Comparison of ENCODE assay signal across 8 mouse cellular contexts in genomic region chr6:133904501-133904900, GRCm38 (mm10). TPM values are rescaled to one million over a fixed set of nuclear protein-coding genes. Genes with fewer than 3 reads are reported as not detected.
DNase-seq lines count a peak whose midpoint lies in the region; ATAC-seq and TF ChIP-seq lines count a peak whose summit lies in the region.
"Had no signal": no experiment of that assay in that cellular context is flagged by ENCODE, and none has a peak within 500 bp of the region (broad histone marks: within the 10 kb centered on the region; RNA-seq: fewer than 3 reads in every experiment).

No protein-coding gene starts in this region.

- no peak for ATAC-seq in kidney, embryonic 15.5 days (replicated peaks; ENCODE audit: low FRiP score)
- ATAC-seq in embryonic facial prominence, embryonic 14.5 days (ENCODE audit: low read depth) = no peak

- no peaks in the 10 kb centered on the region for H3K4me1 ChIP-seq in kidney, embryonic 15.5 days
- no peaks in the 10 kb centered on the region for H3K4me1 ChIP-seq in E14TG2a.4 (replicated peaks; ENCODE audit: low read depth, low read length)
- no peaks in the 10 kb centered on the region for H3K4me1 ChIP-seq in embryonic facial prominence, embryonic 14.5 days (ENCODE audit: control insufficient read depth, insufficient read depth, low read length)
- H3K4me1 ChIP-seq: heart, embryonic 13.5 days had no signal

- no peak overlapping the region for H3K9ac ChIP-seq in kidney, embryonic 15.5 days
- no peak overlapping the region for H3K9ac ChIP-seq in embryonic facial prominence, embryonic 14.5 days (ENCODE audit: low read depth, low read length)
- H3K9ac ChIP-seq: heart, embryonic 13.5 days had no signal

- H3K27ac ChIP-seq in kidney, embryonic 15.5 days = no peak overlapping the region
- H3K27ac ChIP-seq in embryonic facial prominence, embryonic 14.5 days (replicated peaks; ENCODE audit: low read depth, low read length) = no peak overlapping the region
- H3K27ac ChIP-seq: heart, embryonic 13.5 days had no signal

- H3K4me3 ChIP-seq in kidney, embryonic 15.5 days (replicated peaks) = no peak overlapping the region
- H3K4me3 ChIP-seq in E14TG2a.4 (replicated peaks; ENCODE audit: low read length) = no peak overlapping the region
- H3K4me3 ChIP-seq in embryonic facial prominence, embryonic 14.5 days (ENCODE audit: low read depth, low read length) = no peak overlapping the region
- H3K4me3 ChIP-seq: heart, embryonic 13.5 days had no signal

- H3K4me2 ChIP-seq in kidney, embryonic 15.5 days = no peak overlapping the region
- H3K4me2 ChIP-seq in embryonic facial prominence, embryonic 14.5 days (ENCODE audit: low read depth, low read length) = no peak overlapping the region
- H3K4me2 ChIP-seq: heart, embryonic 13.5 days had no signal

- WGBS in kidney, embryonic 15.5 days = 27% methylated on average over 5 of the region's 5 CpGs
- WGBS in embryonic facial prominence, embryonic 14.5 days = 32% methylated on average over 5 of the region's 5 CpGs

- H3K9me3 ChIP-seq in kidney, embryonic 15.5 days (replicated peaks) = no peaks in the 10 kb centered on the region
- no peaks in the 10 kb centered on the region for H3K9me3 ChIP-seq in E14TG2a.4 (ENCODE audit: low read length)
- H3K9me3 ChIP-seq in embryonic facial prominence, embryonic 14.5 days (ENCODE audit: control insufficient read depth, low read length) = no peaks in the 10 kb centered on the region
- H3K9me3 ChIP-seq: heart, embryonic 13.5 days had no signal

- TF ChIP-seq CTCF in E14TG2a.4 (conservative IDR thresholded peaks at IDR 0.05; ENCODE audit: low read length) = peak; percentile 24

- H3K27me3 ChIP-seq in kidney, embryonic 15.5 days = no peaks in the 10 kb centered on the region
- H3K27me3 ChIP-seq in E14TG2a.4 (ENCODE audit: insufficient read depth, low read length) = 0 out of 2 replicates have a peak, but pooled peaks cover 4% of the 10 kb centered on the region
- H3K27me3 ChIP-seq in embryonic facial prominence, embryonic 14.5 days (replicated peaks; ENCODE audit: control insufficient read depth, insufficient read depth, low read length) = no peaks in the 10 kb centered on the region
- H3K27me3 ChIP-seq: heart, embryonic 13.5 days had no signal

- no peaks in the 10 kb centered on the region for H3K36me3 ChIP-seq in kidney, embryonic 15.5 days
- H3K36me3 ChIP-seq in E14TG2a.4 (ENCODE audit: insufficient read depth, low read length) = no peaks in the 10 kb centered on the region
- H3K36me3 ChIP-seq in embryonic facial prominence, embryonic 14.5 days (ENCODE audit: control insufficient read depth, insufficient read depth, low read length) = no peaks in the 10 kb centered on the region
- H3K36me3 ChIP-seq: heart, embryonic 13.5 days had no signal

- DNase-seq in kidney, adult 9 months = peak; percentile 44
- peak; percentile 40 for DNase-seq in A20 (ENCODE audit: low read depth, low spot score)
- peak; percentile 35 for DNase-seq in embryonic facial prominence, embryonic 14.5 days (ENCODE audit: low spot score)
- DNase-seq in spleen, adult 18-20 months = no peak
- DNase-seq in right cerebral cortex, adult 18-20 months = no peak

RNA-seq across cellular contexts. Expression of gene Kap, which starts 50.9 kb away (rescaled TPM):
- polyA plus RNA-seq in kidney, embryonic 15.5 days (2015; fragmentation: Nextera tagmentation; extraction: Ambion mirVana) = 0.53 and 0.58 TPM in 2 replicates
- polyA plus RNA-seq in embryonic facial prominence, embryonic 14.5 days (2014; fragmentation: Nextera tagmentation; extraction: Ambion mirVana) = not detected in 2 replicates
- polyA plus RNA-seq: heart, embryonic 13.5 days had no signal

Comparison
In these comparisons a context has a peak if more than half of its experiments do, and no peak if none do; other contexts are left out.
1. DNase-seq: peak in kidney, adult 9 months (single experiment), A20 (single experiment) and embryonic facial prominence, embryonic 14.5 days (single experiment); none in spleen, adult 18-20 months (0 of 2) and right cerebral cortex, adult 18-20 months (single experiment).